Mouse (Mus musculus) hindbrain, embryonic 14.5 days (tissue): ENCODE measurements at regions not wholly inside any gene's neighbourhood (a gene's known extent, or its start where the extent isn't known, plus 50 kb on each side); places are given as distances from the start of the nearest gene placed in this dataset.
A peak's percentile ranks its signal among the peaks of the same experiment; 100 is the strongest.

Experiments used
- ATAC-seq: fragments of 200-750 bp; cut with Nextera tagmentation; 2 replicates; pipeline ENCODE4 v1.8.0; 2017; ENCODE audit warnings: moderate number of reproducible peaks, mild to moderate bottlenecking, moderate TSS enrichment, moderate library complexity; ENCODE audit not compliant: low FRiP score
- DNase-seq: peaks from one replicate; pipeline ENCODE4 v3.0.0-alpha.2; 2015; ENCODE audit warnings: low spot score
- H3K27ac ChIP-seq: fragments of 300-500 bp; sonication (generic); 2 replicates; pipeline ENCODE4 v1.5.1; 2014; ENCODE audit warnings: mild to moderate bottlenecking, moderate library complexity
- H3K27me3 ChIP-seq: fragments of 300-500 bp; sonication (generic); 2 replicates; pipeline ENCODE4 v1.6.1; 2014; ENCODE audit warnings: mild to moderate bottlenecking, low read length, mixed read lengths; ENCODE audit not compliant: control insufficient read depth, insufficient read depth
- H3K36me3 ChIP-seq: fragments of 300-500 bp; sonication (generic); replicated peaks from 2 replicates; pipeline ENCODE4 v1.6.1; 2014; ENCODE audit not compliant: control insufficient read depth, insufficient read depth
- H3K4me1 ChIP-seq: fragments of 300-500 bp; sonication (generic); replicated peaks from 2 replicates; pipeline ENCODE4 v1.6.1; 2014; ENCODE audit warnings: antibody characterized with exemption, low read length, mixed read lengths; ENCODE audit not compliant: control insufficient read depth, insufficient read depth
- H3K4me2 ChIP-seq: fragments of 300-500 bp; sonication (generic); replicated peaks from 2 replicates; pipeline ENCODE4 v1.6.1; 2014; ENCODE audit warnings: mild to moderate bottlenecking, moderate library complexity
- H3K4me3 ChIP-seq: fragments of 300-500 bp; sonication (generic); replicated peaks from 2 replicates; pipeline ENCODE4 v1.5.1; 2014; ENCODE audit warnings: mild to moderate bottlenecking, low read length
- H3K9ac ChIP-seq: fragments of 300-500 bp; sonication (generic); 2 replicates; pipeline ENCODE4 v1.6.1; 2014
- H3K9me3 ChIP-seq: fragments of 300-500 bp; sonication (generic); 2 replicates; pipeline ENCODE4 v1.6.1; 2016; ENCODE audit warnings: low read length; ENCODE audit not compliant: control insufficient read depth
- WGBS: fragments of 180-500 bp; shearing (Covaris S2); extraction: QIAGEN DNeasy Blood & Tissue Kit; methylation state at CpG from one replicate; pipeline ENCODE4 v1.1.7; 2014; 5-methylcytosine and 5-hydroxymethylcytosine counted together

DNA sequence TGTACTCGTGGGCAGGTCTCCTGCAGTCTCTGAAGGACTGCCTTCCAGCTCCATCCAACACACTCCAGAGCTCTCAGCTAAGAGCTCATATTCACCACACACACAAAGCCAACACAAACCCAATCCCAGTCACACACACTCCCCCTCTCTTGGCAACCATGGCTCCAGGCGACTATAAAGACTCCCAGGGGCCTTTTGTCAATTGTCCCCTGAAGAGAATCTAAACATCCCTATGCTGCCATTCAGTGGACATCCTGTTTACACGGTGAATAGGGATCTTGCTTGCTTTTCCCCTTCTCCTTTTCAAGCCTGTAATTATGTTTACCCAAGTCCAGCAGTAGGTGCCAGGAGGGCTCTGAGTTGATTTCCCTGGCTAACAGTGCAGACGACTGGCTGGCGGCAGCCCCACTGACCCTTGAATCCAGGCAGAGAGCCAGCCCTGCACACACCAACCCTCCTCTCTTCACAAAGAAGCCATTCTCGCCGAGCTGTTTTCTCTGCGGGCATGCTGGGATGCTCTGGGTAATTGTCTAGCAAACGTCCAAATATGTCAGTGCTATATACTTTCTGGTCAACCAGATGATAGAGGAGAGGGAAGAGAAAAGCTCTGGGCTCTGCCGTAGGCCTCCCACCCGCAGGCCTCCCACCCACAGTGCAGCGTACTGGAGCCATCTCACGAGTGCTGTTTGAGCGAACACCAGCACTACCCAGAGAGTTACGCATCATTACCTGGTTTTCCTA, 144.9 kb downstream of the Tbc1d30 start:
- ATAC-seq (peak; percentile 97), DNase-seq (peak; percentile 85)
- Histone ChIP-seq H3K4me1 (peaks cover 16% of the 10 kb centered on the region), H3K9ac (peak overlapping the region; percentile 22; the same call in 1 of the 2 replicates), H3K27me3 (peaks cover 29% of the 10 kb centered on the region), H3K4me2 (peak overlapping the region; percentile 17), H3K4me3 (no peak overlapping the region), H3K36me3 (no peaks in the 10 kb centered on the region), H3K27ac (peak overlapping the region; percentile 74), H3K9me3 (no peaks in the 10 kb centered on the region)
- WGBS: 4% methylated on average over 15 of the region's 15 CpGs

DNA sequence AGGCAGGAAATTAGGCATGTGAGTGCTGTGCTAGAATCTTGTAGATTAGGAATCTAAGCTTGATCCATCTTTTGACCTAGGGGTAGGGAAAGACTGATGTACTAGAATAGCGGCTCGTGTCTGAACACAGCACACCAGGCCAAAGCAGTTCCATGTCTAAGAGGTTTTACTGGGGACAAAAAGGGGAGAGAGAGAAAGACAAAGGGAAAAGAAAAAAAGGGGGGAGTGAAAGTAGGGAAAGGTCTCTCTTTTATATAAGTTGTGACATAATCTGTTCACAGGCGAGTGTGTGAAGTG, 144.4 kb downstream of the Tbc1d30 start:
- peak overlapping the region; percentile 17 for H3K4me2 ChIP-seq
- H3K9me3 ChIP-seq: no peaks in the 10 kb centered on the region
- H3K27ac ChIP-seq: peak overlapping the region; percentile 74
- H3K4me3 ChIP-seq: no peak overlapping the region
- ATAC-seq (no peak; the same call in 1 of the 2 replicates), DNase-seq (no peak)
- peak overlapping the region; percentile 22; the same call in 1 of the 2 replicates for H3K9ac ChIP-seq
- H3K4me1 ChIP-seq: peaks cover 16% of the 10 kb centered on the region
- peaks cover 29% of the 10 kb centered on the region for H3K27me3 ChIP-seq
- H3K36me3 ChIP-seq: no peaks in the 10 kb centered on the region
- 41% methylated on average over 3 of the region's 3 CpGs for WGBS
